Mouse (Mus musculus) bone marrow, adult 2 months (tissue): ENCODE measurements around the gene Snx18.

Source experiments
- CTCF ChIP-seq: fragments of 200-500 bp; IDR thresholded peaks from 2 replicates; pipeline ENCODE4 v1.5.1; 2011; ENCODE audit warnings: low read length, control low read depth; ENCODE audit not compliant: control insufficient read depth, insufficient read depth
- POLR2A ChIP-seq: fragments of 200-500 bp; IDR thresholded peaks from 2 replicates; pipeline ENCODE4 v1.6.1; 2011; ENCODE audit warnings: low read depth, mild to moderate bottlenecking, control low read depth, low read length, borderline replicate concordance; ENCODE audit not compliant: control insufficient read depth

- TF ChIP-seq CTCF (no peak), POLR2A (no peak)
These were observed 52.0 kb downstream of the Snx18 start for GRCm38 (mm10) chr13:113566411-113566810.
